Mouse (Mus musculus): ENCODE results near the gene Mvb12a.

The Mvb12a gene

DNA sequence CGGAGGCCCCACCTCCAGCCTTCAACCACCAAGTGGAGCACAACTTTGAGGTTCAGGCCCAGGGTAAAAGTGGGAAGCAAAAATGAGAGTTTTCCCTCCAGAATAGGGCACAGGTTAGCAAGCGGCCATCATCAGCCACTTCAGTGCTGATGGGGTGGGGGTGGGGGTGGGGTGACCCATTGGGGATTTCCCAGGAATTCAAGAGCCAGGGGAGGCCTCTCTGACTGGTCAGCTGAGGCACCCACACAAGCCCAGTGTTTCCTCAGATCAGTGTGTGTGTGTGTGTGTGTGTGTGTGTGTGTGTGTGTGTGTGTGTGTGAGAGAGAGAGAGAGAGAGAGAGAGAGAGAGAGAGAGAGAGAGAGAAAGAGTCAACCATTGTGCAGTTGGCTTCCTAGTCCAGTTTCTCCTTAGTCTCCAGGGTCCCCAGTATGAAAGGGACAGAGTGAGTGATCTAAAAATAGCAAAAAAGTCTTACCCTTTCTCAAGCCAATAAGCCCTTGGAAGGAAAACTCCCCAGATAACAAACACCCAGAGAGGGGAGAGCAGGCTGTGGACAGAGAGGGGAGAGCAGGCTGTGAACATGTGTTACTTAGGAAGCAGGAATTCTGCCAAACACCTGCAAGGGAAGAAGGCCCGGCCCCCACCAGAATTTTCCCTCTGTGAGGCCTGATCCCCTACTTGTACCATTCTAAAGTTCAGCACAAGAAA is 15.4 kb upstream of the Mvb12a start:
- DNase-seq: no peak

DNA sequence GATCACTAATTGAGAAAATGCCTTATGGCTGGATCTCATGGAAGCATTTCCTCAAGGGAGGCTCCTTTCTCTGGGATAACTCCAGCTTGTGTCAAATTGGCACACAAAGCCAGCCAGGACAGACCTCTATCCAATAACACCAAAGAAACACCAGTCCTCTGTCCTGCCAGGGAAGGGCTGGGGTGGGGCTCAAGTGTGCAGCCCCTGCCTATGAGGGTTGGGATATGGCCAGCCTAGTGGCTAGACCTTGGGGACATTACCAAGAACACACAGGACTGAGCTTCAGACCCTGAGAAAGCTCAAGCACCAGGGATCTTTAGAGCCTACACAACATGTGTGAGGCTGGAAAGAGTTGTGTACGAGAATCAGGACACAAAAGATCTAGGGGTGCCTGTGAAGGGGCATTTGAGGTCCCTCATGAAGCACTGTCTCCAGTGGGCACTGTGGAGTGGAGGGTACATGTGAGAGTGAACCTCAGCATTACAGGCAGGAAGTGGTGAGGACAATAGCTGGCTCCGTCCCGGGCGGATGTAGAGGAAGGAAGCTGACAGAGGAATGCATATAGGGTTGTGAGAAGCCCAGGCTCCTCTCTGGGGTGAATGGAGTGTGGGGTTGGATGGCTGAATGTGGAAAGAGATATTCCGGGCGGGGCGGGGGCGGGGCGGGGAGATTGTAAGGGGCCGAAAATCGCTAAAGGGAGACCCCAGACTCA is 14.2 kb upstream of the Mvb12a start:
- DNase-seq: no peak

DNA sequence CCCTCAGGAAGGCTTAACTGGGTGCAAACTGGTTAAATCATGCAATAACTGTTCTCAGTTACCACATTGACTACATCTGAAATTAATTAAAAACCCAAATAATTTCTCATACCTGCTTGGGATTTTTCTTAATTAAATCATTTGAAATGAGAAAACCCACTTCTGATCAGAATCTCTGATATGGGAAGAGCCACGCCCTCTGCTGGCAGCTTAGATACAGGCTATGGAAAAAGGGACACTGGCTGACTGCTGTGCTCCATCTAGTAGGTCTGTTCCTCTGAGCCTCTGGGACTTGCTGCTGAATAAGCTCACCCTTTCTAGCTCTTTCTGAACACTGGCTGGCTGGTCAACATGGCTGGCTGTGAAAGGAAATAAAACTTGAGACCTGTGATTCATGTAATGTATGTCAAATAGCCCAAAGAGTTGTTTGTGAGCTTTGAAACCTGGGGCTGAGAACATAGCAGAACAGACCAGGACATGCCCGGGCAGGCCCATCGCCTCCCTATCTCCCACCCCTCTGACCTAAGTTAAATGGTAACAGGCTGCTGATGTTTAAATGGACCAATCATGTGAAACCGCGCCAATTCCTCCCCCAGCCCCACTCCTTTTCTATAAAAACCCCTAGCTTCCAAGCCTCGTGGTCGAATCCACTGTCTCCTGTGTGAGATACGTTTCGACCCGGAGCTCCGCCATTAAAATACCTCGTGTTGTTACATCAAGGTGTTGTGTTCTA is 11.8 kb upstream of the Mvb12a start:
- peak; percentile 77 for DNase-seq

DNA sequence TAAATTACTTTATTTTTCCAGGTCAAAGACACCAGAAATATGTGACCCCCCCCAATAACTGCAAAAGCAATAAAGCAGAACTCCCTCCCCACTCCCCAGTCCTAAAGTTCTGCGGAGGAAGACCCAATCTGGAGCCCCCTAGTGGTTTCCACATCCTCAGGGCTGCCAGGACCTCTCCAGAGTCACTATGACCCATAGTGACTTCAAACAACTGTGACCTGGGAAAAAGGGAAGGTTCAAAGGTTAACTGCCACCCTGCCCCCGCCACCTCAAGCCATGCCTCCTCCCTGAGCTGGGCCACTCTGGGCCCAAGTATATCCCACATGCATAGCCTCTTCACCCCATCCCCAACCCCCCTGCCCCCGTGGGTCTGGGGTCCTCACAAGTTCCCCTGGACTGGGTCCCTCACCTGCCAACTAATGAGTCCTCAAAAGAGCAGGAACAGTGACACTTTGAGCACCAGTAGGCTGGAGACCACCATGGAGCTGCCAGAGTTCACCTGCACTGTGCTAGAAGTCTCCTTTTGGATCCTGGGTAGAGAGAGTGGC is 8.4 kb upstream of the Mvb12a start:
- no peak for DNase-seq

DNA sequence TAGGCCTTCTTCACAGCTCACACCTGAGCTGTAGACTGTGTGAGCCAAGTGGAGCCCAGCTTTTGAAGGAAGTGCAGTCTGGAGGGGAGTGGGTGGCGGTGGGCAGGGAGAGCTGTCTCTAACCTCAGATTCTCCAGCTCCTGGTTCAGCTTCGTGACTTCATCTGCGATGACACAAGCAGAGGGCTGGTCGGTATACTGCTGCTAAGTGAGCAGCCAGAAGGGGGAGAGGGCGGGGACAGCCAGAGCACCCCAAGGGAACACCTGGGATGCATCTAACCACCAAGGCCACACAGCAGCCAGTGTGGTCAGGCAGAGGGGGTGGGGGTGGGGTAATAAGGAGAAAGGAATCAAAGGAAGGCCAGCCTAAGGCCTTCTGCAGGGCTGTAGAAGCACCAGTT is 7.1 kb upstream of the Mvb12a start:
- DNase-seq: no peak

DNA sequence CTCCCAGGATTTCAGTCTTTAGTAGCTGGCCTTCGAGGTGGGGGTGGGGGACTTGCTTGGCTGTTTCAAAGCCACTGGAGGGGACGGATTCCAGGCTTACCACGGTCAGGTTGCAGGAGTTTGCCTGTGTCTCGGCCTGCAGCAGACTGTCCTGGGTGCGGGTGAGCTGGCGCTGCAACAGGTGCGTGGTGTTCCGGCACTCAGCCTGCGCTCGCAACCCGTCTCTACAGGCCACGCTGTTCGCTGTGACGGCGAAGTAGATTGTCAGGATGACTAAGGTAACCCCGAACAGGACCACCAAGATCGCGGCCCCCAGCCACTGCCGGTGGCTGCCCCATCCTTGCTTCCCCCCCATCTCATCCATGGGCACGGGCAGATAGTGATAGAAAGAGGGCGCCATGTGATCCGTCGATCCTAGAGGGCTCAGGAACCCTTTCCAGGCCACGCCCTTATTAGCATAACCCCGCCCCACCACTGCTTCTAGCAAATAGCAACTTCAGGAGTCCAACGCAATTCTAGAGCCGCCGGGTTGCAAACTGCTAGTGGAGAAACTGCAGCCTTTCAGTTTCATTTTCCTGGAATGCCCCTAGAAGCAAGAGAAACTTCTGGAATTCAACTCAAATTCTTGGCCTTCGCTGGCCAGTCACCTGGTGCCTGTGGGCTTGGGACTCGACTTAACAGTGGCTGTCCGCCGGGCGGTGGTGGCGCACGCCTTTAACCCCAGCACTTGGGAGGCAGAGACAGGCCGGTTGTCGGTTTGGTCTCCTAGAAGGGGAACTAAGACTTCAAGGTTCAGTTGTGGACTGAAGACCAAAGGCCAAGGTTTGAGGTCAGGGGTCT is 5.5 kb upstream of the Mvb12a start, which contains the start of gene Bst2:
Bst2 (minus strand) TSS at position 429 of the 840 bp plus-strand sequence.
- DNase-seq: no peak

DNA sequence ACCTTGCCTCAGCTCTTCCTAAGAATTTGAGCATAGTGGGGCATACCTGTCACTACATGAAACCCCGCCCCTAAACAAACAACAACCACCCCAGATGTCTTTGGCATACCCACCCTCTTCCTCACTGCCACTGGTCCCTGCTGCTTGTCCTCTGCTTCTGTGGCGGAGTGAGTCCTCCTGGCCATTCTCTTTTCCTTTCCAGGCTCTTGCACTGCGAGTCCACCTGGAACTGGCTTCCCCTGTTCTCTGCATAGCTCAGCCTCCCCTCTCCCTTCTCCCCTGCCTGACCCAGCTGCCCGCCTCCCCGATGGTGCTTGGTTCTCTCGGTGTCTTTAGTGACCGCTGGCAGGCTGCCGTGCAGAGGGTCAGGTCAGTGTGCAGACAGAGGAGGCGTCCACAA is 1.0 kb downstream of the Mvb12a start:
- peak; percentile 51 for DNase-seq

DNA sequence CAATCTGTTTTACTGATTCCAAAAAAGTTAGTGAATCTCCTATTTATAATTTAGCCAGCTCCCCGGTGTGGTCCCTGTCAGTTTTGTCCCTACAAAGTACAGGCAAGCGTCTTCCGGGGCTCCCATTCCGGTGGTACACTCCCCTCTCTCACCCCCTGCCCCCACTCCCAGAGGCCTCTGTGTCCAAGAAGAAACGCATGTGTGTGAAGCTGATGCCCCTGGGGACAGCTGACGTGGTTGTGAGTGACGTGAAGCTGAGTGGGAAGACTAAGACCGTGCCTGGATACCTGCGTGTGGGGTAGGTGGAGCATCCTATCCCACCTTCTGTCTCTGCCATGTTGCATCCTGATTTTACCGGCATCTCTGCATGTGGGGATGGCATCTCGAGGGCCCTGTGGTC is 2.3 kb downstream of the Mvb12a start:
- no peak for DNase-seq

DNA sequence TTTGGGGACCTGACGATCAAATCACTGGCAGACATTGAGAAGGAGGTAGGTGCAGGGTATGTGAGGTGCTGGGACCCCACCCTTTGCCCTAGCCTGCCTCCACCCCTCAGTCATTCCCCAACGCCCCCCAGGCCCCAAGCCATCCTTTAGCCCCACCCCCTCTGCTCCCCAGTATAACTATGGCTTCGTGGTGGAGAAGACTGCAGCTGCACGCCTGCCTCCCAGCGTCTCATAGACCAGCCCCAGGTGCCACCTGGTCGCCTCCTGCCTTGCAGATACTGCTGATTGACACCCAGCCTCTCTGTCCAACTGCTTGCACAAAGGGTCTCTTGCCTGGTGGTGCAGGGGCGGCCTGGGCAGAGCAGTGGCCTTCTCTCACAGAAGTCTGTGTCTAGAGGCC is 4.9 kb downstream of the Mvb12a start:
- DNase-seq: no peak

DNA sequence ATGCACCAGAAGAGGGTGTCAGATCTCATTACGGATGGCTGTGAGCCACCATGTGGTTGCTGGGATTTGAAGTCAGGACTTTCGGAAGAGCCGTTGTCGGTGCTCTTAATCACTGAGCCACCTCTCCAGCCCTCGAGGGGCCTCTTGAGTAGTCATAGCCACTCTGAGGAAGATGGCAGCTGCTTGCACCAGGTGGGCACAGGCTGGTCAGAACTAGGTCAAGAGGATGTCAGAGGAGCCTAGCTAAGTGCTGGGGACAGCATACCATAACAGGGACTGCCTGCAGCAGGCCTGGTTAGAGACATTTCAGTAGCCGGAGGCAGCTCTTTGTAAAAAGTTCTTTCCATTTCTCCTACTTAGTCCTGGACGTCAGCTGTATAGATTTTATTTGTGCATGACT is 8.0 kb downstream of the Mvb12a start:
- no peak for DNase-seq

DNA sequence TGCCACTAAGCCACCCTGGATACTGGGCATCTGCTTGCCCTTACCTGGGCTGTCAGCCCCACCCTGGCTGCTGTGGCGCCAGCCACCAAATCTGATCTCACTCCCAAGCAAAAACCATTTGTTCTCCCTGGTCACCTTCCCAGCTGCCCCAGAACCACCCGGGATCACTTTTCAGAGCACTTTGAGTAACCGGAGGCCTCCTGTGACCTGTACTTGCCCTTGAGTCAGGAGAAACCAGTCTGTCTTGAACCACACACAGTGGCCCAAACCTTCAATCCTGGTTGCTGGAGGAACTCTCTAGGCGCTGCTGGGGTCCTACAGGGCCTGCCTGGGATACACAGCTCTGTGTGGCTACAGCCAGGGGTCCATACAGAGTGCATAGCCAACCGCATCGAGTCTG is 10.0 kb downstream of the Mvb12a start:
- no peak for DNase-seq

DNA sequence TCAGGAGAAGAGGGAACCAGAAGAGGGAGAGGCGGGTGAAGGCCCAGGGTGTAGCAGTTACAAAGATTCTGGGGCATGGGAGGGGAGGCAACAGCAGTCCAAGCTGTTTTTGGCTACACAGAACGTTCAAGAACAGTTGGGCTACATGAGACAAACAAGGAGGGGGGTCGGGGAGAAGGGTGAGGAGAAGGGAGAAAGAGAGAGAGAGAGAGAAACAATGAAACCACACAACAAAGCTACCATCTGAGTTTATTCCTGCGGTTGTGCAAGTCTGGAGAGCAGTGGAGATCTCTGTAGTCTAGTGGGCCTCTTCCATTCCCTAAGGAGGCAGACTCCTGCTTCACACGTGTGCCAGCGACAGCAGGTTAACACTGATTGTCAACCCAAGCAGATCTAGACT is 11.3 kb downstream of the Mvb12a start:
- DNase-seq: no peak

DNA sequence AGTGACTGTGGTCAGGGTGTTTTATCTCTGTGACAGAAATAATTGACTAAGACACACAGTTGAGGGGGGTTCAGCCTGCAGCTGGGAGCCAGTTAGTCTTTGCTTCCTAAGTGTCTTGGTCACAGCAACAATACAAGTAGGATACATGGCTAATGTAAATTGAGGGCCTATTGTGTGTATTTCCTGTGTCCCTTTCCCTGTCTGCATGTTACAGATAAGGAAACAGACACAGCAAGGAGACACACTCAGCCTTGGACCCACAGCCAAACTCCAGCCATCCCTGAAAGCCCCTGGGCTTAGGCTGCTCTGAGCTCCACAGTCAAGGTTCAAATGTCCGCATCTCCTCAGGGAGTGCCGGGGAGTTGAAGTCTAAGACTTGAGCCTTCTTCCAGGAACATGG is 11.9 kb downstream of the Mvb12a start:
- DNase-seq: no peak

DNA sequence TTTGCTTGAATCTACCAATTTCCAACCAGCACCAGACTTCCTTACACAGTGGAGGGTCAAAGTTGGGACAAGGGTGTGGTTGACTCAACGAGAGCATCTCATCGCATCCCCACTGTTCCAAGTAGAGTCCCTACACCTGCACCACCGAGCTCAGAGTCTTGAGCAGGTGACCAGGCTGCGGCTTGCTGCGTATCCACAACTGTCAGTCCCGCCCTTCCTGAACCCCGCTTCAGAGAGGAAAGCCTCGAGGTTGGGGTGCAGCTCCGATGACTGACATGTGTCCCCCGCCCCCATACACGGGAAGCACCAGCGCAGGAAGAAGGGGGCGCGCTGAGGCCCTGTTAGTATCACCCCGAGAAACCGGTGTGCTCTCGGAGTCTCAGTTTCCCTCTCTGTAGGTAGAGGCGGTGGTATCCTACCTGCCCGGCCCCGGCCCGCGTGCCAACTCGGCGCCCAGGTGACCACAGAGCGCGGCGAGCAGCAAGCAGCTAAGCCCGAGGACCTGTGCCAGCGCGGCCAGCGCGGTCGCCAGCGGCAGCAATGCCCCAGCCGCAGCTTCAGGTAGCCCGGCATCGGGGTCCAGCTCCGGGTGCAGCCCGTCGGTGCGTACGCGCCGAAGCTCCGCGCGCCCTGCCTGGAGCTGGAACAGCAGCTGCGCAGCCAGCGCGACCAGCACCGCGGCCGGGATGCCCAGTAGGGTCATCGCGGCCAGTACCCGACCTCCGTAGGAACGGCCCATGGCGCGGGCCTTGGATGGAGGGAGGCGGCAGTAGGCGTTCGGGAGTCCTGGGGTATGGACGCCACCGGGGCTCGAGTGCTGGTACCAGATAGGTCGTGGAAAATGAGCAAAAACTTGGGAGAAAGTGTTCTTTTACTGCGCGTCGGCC is 15.6 kb downstream of the Mvb12a start, which contains the start of gene Tmem221:
Tmem221 (minus strand) TSS at position 801 of the 887 bp plus-strand sequence.
- DNase-seq: no peak

DNA sequence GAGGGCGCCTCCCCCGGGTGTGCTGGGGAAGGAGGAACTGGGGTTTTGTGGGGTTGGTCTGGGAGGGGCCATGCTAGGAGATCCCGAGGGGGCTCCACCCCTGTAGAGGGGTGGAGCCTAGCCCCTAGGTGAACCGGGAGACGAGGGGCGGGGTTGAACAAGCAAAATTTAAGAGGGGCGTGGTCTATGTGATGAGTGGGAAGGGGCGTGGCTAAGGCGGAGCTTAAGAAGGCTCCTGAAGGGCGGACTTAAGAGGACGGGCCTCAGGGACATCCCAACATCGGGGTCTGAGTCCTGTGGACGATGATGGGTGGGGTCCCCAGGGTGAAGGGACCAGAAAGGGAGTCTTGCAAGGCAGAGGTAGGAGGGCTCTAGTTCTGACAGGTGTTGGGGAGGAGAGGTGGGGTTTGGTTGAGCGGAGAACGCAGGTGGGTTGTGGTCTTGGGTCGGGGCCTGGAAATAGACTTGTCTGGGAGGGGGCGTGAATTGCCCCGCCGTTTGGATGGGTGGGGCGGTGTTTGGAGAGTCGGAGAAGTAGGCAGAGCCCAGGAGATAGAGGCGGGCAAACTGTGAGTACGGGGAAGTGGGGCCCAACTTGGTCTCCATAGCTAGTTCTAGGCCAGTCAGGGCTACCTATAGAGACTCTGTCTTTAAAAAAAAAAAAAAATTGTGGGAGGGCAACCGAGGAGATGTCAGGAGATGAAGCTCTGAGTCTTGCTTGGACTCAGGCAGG is 16.4 kb downstream of the Mvb12a start:
- DNase-seq: no peak

DNA sequence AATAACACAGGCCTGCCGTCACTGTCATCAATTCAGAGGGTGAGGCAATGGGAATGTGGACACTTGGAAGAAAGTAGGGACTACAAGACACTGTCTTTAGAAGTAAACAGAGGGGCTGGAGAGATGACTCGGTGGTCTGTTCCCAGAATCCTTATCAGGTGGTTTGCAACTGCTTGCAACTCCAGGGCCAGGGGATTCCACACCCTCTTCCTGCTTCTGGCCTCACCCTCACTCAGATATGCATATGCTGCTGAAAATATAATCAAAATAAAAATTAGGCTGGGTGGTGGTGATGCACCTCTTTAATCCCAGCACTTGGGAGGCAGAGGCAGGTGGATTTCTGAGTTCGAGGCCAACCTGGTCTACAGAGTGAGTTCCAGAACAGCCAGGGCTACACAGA is 17.3 kb downstream of the Mvb12a start:
- DNase-seq: no peak

DNA sequence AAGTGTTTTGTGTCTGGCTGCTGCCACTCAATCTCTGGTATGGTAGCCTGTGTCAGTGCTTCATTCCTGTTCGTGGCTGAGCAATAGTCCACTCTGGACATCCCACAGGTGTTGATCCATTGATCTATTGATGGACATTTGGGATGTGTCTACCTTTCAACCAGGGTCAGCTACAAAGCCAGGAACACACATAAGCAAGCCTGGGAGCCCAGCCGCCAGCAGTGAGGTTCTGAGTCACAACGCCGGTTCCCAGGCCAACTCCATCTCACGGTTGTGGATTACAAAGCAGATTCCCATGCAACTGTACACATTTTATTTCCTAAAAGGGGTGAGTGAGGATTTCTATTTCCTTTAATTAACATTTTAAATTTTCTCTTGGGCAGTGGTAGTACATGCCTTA is 18.0 kb downstream of the Mvb12a start:
- DNase-seq: no peak

DNA sequence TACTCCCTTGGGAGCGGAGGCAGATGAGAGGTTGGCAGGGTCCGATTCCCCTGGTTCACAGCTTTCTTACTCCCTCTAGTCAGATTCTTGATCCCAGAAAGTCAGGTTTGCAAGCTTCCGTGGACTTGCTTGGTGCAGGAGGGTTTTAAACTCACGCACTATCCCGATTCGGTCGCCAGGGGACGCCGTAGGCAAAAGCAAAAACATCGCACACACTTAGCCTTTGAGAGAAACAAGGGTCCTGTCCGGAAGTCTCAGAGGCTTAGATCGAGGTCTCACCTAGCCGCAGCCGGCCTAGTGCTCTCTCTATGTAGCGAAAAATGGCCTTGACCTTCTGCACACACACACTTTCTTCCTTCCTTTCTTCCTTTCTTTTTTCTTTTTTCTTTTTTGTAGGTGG is 18.7 kb downstream of the Mvb12a start:
- no peak for DNase-seq

DNA sequence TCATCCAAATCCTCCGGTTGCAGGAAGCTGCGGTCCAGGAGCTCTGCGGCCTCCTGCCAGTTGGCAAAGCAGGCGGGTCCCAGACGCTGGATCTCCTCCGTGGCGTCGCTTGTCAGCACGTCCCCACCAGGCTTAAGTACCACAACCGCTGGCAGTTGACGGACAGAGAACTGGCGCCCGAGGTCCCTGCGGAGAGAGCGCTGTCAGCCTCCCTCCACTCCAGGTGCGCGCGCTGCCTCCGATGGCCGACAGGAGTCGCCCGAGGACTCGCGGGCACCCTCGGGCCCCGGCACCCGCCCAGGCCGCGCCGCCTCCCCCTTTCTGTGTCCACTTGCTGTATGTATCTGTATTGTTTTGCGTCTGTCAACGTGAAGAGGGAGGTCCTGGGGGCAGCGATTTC is 20.0 kb downstream of the Mvb12a start:
- DNase-seq: peak; percentile 80

DNA sequence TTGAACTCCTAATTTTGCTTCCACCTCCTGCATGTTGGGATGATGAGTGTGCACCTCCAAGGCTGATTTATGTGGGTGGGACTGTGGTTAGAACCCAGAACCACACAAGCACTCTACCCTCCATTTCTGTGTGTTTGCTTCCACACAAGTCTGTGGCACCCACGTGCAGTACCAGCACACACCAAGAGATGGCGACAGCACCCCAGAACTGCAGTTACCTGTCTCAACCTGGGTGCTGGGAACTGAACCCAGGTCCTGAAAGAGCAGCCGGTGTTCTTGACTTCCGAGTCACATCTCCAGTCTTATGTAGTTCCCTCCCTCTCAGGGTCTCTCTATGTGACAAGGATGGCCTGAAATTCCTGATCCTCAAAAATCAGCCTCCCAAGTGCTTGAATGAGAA is 21.3 kb downstream of the Mvb12a start:
- peak; percentile 40 for DNase-seq

DNA sequence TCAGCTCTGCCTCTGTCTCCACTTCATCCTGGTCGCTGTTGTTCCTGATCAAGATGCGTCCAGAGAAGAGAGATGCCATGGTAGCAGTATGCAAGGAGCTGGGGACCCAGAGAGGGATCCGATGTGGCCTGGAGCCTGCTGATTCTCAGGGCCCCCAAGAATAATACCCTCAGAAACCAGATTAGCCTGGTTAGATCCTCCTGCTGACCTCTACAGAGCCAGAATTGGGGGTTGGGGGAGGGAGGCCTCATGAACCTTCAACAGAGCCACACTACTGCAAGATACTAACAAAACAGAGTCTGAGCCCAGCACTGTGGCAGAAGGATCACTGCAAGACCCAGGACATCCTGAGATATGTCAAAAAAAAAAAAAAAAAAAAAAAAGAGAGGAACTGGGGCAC is 23.8 kb downstream of the Mvb12a start, which contains the start of gene Nxnl1:
Nxnl1 (minus strand) TSS at position 101 of the 400 bp plus-strand sequence.
- no peak for DNase-seq

Data from cerebellum, adult 9-10 months (tissue).